10 mouse cellular contexts compared by ENCODE assay signal in genomic region chr15:81927741-81928140, GRCm38 (mm10). TPM values are rescaled to one million over a fixed set of nuclear protein-coding genes. Genes with fewer than 3 reads are reported as not detected.
A peak's percentile ranks its signal among the peaks of the same experiment; 100 is the strongest.
DNase-seq lines count a peak whose midpoint lies in the region; ATAC-seq lines count a peak whose summit lies in the region.
"Had no signal": no experiment of that assay in that cellular context is flagged by ENCODE, and none has a peak within 500 bp of the region (broad histone marks: within the 10 kb centered on the region; RNA-seq: fewer than 3 reads in every experiment).

No protein-coding gene starts in this region.

- H3K4me2 ChIP-seq in heart, embryonic 16.5 days (ENCODE audit: low read depth, low read length): no peak overlapping the region
- H3K4me2 ChIP-seq in forebrain, embryonic 13.5 days: no peak overlapping the region
- no peak overlapping the region for H3K4me2 ChIP-seq in liver, embryonic 16.5 days (ENCODE audit: low read depth, low read length)

- 39% methylated on average over 4 of the region's 4 CpGs for WGBS in heart, embryonic 16.5 days
- WGBS in forebrain, embryonic 13.5 days: 39% methylated on average over 4 of the region's 4 CpGs
- WGBS in liver, embryonic 16.5 days (ENCODE audit: insufficient replicate concordance): 42% methylated on average over 4 of the region's 4 CpGs

- H3K9me3 ChIP-seq in heart, embryonic 16.5 days (replicated peaks; ENCODE audit: control insufficient read depth, low read length): no peaks in the 10 kb centered on the region
- H3K9me3 ChIP-seq in forebrain, embryonic 13.5 days (replicated peaks): no peaks in the 10 kb centered on the region
- H3K9me3 ChIP-seq in liver, embryonic 16.5 days (replicated peaks; ENCODE audit: control insufficient read depth, low read length): no peaks in the 10 kb centered on the region

- H3K9ac ChIP-seq in heart, embryonic 16.5 days (ENCODE audit: low read length): no peak overlapping the region
- H3K9ac ChIP-seq in forebrain, embryonic 13.5 days: 0 out of 2 replicates have a peak overlapping the region, but pooled peaks have one; percentile 35
- H3K9ac ChIP-seq in liver, embryonic 16.5 days (ENCODE audit: low read depth, low read length): no peak overlapping the region

- no peak for DNase-seq in heart, postnatal 36 days
- DNase-seq in 416B (ENCODE audit: low read depth): peak; percentile 86
- DNase-seq in right cerebral cortex, postnatal 25 days: no peak
- DNase-seq in frontal cortex, postnatal 14 days (ENCODE audit: low spot score in 2 of 2): no peak

- ATAC-seq in heart, embryonic 16.5 days (replicated peaks; ENCODE audit: extremely low read depth, insufficient read depth, low FRiP score): no peak
- ATAC-seq in forebrain, embryonic 13.5 days: no peak
- ATAC-seq in liver, embryonic 16.5 days (ENCODE audit: low read depth): peak; percentile 39; the same call in 1 of the 2 replicates
- ATAC-seq in activated CD4-positive, CD25-positive, alpha-beta regulatory T cell, adult 4 months: no peak

- no peaks in the 10 kb centered on the region for H3K27me3 ChIP-seq in heart, embryonic 16.5 days (ENCODE audit: control insufficient read depth, insufficient read depth, low read length)
- H3K27me3 ChIP-seq in forebrain, embryonic 13.5 days: no peaks in the 10 kb centered on the region
- no peaks in the 10 kb centered on the region for H3K27me3 ChIP-seq in liver, embryonic 16.5 days (ENCODE audit: control insufficient read depth, insufficient read depth, low read depth, low read length)

- no peaks in the 10 kb centered on the region for H3K36me3 ChIP-seq in heart, embryonic 16.5 days (ENCODE audit: control insufficient read depth, insufficient read depth)
- no peaks in the 10 kb centered on the region for H3K36me3 ChIP-seq in forebrain, embryonic 13.5 days (ENCODE audit: poor library complexity, severe bottlenecking)
- H3K36me3 ChIP-seq in liver, embryonic 16.5 days (ENCODE audit: control insufficient read depth, insufficient read depth): no peaks in the 10 kb centered on the region

- H3K27ac ChIP-seq in heart, embryonic 16.5 days (ENCODE audit: low read length): peak overlapping the region; percentile 18; the same call in 1 of the 2 replicates
- H3K27ac ChIP-seq in forebrain, embryonic 13.5 days: peak overlapping the region; percentile 93
- H3K27ac ChIP-seq in liver, embryonic 16.5 days (ENCODE audit: low read length): peak overlapping the region; percentile 65
- H3K27ac ChIP-seq: macrophage had no signal

- intact Hi-C loops in heart, postnatal 36 days (cut with DNase I): loop anchor here (2.0 kb wide), 1 partner anchor 33 kb away; the partner anchor contains the start of gene Pmm1

- H3K4me3 ChIP-seq in heart, embryonic 16.5 days (ENCODE audit: low read length): no peak overlapping the region
- H3K4me3 ChIP-seq in forebrain, embryonic 13.5 days: no peak overlapping the region
- no peak overlapping the region for H3K4me3 ChIP-seq in liver, embryonic 16.5 days (ENCODE audit: low read depth, low read length)

- peaks cover 15% of the 10 kb centered on the region for H3K4me1 ChIP-seq in heart, embryonic 16.5 days (ENCODE audit: control insufficient read depth, insufficient read depth, low read length)
- peaks cover 34% of the 10 kb centered on the region for H3K4me1 ChIP-seq in forebrain, embryonic 13.5 days
- H3K4me1 ChIP-seq in liver, embryonic 16.5 days (ENCODE audit: control insufficient read depth, low read depth, low read length): peaks cover 32% of the 10 kb centered on the region

RNA-seq across cellular contexts. Expression of gene Polr3h, which starts 1.7 kb away (rescaled TPM):
- 157 and 161 TPM in 2 replicates for polyA plus RNA-seq in heart, embryonic 16.5 days (2015; fragmentation: Nextera tagmentation; extraction: Ambion mirVana)
- 10 to 100 TPM in 1 of 2 experiments, 1 to 10 TPM in 1; 9.0 to 10.6 TPM for total RNA-seq in heart, postnatal 36 days (2021)
- polyA plus RNA-seq in forebrain, embryonic 13.5 days (2015; fragmentation: Nextera tagmentation; extraction: Ambion mirVana): 85.7 and 86.0 TPM in 2 replicates
- 53.2 and 55.3 TPM in 2 replicates for polyA plus RNA-seq in liver, embryonic 16.5 days (2015; fragmentation: Nextera tagmentation; extraction: Ambion mirVana)
- polyA plus RNA-seq in activated CD4-positive, CD25-positive, alpha-beta regulatory T cell, adult 4 months (2017; shearing (Covaris generic)): 10 to 100 TPM; 21.1 to 31.2 TPM

RNA-seq across cellular contexts. Expression of gene Csdc2, which starts 8.8 kb away (rescaled TPM):
- polyA plus RNA-seq in heart, embryonic 16.5 days (2015; fragmentation: Nextera tagmentation; extraction: Ambion mirVana): 5.4 and 6.1 TPM in 2 replicates
- 10 to 100 TPM; 72.5 to 86.4 TPM for total RNA-seq in heart, postnatal 36 days (2021)
- polyA plus RNA-seq in forebrain, embryonic 13.5 days (2015; fragmentation: Nextera tagmentation; extraction: Ambion mirVana): 60.6 and 74.9 TPM in 2 replicates
- polyA plus RNA-seq in liver, embryonic 16.5 days (2015; fragmentation: Nextera tagmentation; extraction: Ambion mirVana): 0.83 and 1.3 TPM in 2 replicates
- not detected for polyA plus RNA-seq in activated CD4-positive, CD25-positive, alpha-beta regulatory T cell, adult 4 months (2017; shearing (Covaris generic))

RNA-seq across cellular contexts. Expression of gene Pmm1, which starts 33.0 kb away (rescaled TPM):
- 22.4 and 24.3 TPM in 2 replicates for polyA plus RNA-seq in heart, embryonic 16.5 days (2015; fragmentation: Nextera tagmentation; extraction: Ambion mirVana)
- total RNA-seq in heart, postnatal 36 days (2021): 10 to 100 TPM; 24.8 to 26.0 TPM
- 62.2 and 62.5 TPM in 2 replicates for polyA plus RNA-seq in forebrain, embryonic 13.5 days (2015; fragmentation: Nextera tagmentation; extraction: Ambion mirVana)
- polyA plus RNA-seq in liver, embryonic 16.5 days (2015; fragmentation: Nextera tagmentation; extraction: Ambion mirVana): 13.6 and 14.9 TPM in 2 replicates
- polyA plus RNA-seq in activated CD4-positive, CD25-positive, alpha-beta regulatory T cell, adult 4 months (2017; shearing (Covaris generic)): 10 to 100 TPM; 22.5 to 24.6 TPM

RNA-seq across cellular contexts. Expression of gene 1700029P11Rik, which starts 52.6 kb away (rescaled TPM):
- not detected in 2 replicates for polyA plus RNA-seq in heart, embryonic 16.5 days (2015; fragmentation: Nextera tagmentation; extraction: Ambion mirVana)
- not detected for total RNA-seq in heart, postnatal 36 days (2021)
- polyA plus RNA-seq in forebrain, embryonic 13.5 days (2015; fragmentation: Nextera tagmentation; extraction: Ambion mirVana): not detected in 2 replicates
- polyA plus RNA-seq in liver, embryonic 16.5 days (2015; fragmentation: Nextera tagmentation; extraction: Ambion mirVana): not detected in 2 replicates
- polyA plus RNA-seq in activated CD4-positive, CD25-positive, alpha-beta regulatory T cell, adult 4 months (2017; shearing (Covaris generic)): not detected
- total RNA-seq: heart, postnatal 4 days had no signal
- polyA plus RNA-seq: macrophage had no signal

RNA-seq across cellular contexts. Expression of gene Aco2, which starts 55.6 kb away (rescaled TPM):
- 769 and 804 TPM in 2 replicates for polyA plus RNA-seq in heart, embryonic 16.5 days (2015; fragmentation: Nextera tagmentation; extraction: Ambion mirVana)
- 1,000 to 10,000 TPM; 2,177 to 2,250 TPM for total RNA-seq in heart, postnatal 36 days (2021)
- polyA plus RNA-seq in forebrain, embryonic 13.5 days (2015; fragmentation: Nextera tagmentation; extraction: Ambion mirVana): 202 and 211 TPM in 2 replicates
- 109 and 114 TPM in 2 replicates for polyA plus RNA-seq in liver, embryonic 16.5 days (2015; fragmentation: Nextera tagmentation; extraction: Ambion mirVana)
- 100 to 1,000 TPM in 1 of 2 experiments, 10 to 100 TPM in 1; 84.4 to 105 TPM for polyA plus RNA-seq in activated CD4-positive, CD25-positive, alpha-beta regulatory T cell, adult 4 months (2017; shearing (Covaris generic))

Comparison
In these comparisons a context has a peak if more than half of its experiments do, and no peak if none do; other contexts are left out.
1. H3K27ac ChIP-seq: peak in every context shown above with its lines; median percentile 93 in forebrain, embryonic 13.5 days; 65 in liver, embryonic 16.5 days; 18 in heart, embryonic 16.5 days.